21 mouse cellular contexts compared by ENCODE assay signal in the genomic region with DNA sequence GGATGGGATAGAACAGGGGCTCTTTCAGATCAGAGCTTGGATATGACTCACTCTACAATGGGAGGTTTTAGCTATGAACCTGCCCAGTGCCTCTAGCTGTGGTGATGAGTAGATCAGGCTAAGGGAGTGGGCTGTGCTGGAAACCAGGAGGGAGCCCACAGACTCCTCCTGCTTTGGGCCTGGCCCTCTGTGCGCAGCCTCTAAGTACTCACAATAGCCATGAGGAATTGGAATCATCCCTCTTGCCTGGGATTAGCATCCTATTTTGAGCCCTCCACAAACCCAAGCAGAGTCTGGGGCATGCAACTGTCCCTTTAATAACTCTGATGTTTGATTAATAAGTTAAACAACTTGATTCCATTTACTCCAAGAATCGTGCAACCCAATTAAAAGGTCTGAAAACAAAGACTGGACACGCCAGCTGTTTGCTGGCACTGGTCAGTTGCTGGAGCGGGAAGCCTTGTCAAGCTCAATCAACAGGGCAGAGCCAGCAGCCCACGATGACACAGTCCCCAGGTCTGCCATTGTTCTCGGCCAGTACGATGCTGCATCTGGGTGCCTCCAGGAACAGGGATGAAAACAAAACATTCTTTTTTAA.
DNase-seq lines count a peak whose midpoint lies in the region; ATAC-seq and TF ChIP-seq lines count a peak whose summit lies in the region.
"Had no signal": no experiment of that assay in that cellular context is flagged by ENCODE, and none has a peak within 500 bp of the region (broad histone marks: within the 10 kb centered on the region; RNA-seq: fewer than 3 reads in every experiment).

No protein-coding gene starts in this region.

- DNase-seq in heart, adult 11 months: peak; percentile 49
- no peak for DNase-seq in midbrain, postnatal 0 days (ENCODE audit: low spot score)
- peak; percentile 16 for DNase-seq in brain, adult 2 months (ENCODE audit: low read depth, low spot score)
- DNase-seq in thymus, postnatal 25 days: no peak
- DNase-seq in embryo, embryonic 11 days: no peak
- DNase-seq: cerebellum, adult 11-12 months; cerebellum, adult 9-10 months; cerebellum, postnatal 25 days; gastrocnemius, postnatal 25 days; heart, postnatal 10 days; heart, postnatal 4 days; kidney, adult 18-20 months had no signal

- no peaks in the 10 kb centered on the region for H3K9me3 ChIP-seq in heart, embryonic 12.5 days (replicated peaks)
- H3K9me3 ChIP-seq in midbrain, embryonic 16.5 days (replicated peaks; ENCODE audit: control insufficient read depth, low read length, poor library complexity, severe bottlenecking): no peaks in the 10 kb centered on the region
- no peaks in the 10 kb centered on the region for H3K9me3 ChIP-seq in midbrain, postnatal 0 days (ENCODE audit: low read length)
- no peaks in the 10 kb centered on the region for H3K9me3 ChIP-seq in forebrain, embryonic 15.5 days
- H3K9me3 ChIP-seq: G1E; hindbrain, embryonic 13.5 days; intestine, embryonic 15.5 days had no signal

- ATAC-seq in heart, embryonic 12.5 days (ENCODE audit: insufficient number of reproducible peaks, low FRiP score): no peak
- ATAC-seq in midbrain, embryonic 16.5 days: peak; percentile 8; the same call in 1 of the 2 replicates
- ATAC-seq in midbrain, postnatal 0 days (ENCODE audit: low FRiP score): no peak
- no peak for ATAC-seq in forebrain, embryonic 15.5 days (replicated peaks)
- ATAC-seq: activated CD4-positive, CD25-positive, alpha-beta regulatory T cell, adult 4 months; forebrain, embryonic 16.5 days; intestine, embryonic 15.5 days had no signal

- no peak overlapping the region for H3K27ac ChIP-seq in heart, embryonic 12.5 days (ENCODE audit: poor library complexity, severe bottlenecking)
- no peak overlapping the region for H3K27ac ChIP-seq in midbrain, embryonic 16.5 days (ENCODE audit: low read length)
- H3K27ac ChIP-seq in midbrain, postnatal 0 days (ENCODE audit: low read depth, low read length): no peak overlapping the region
- no peak overlapping the region for H3K27ac ChIP-seq in forebrain, embryonic 15.5 days (replicated peaks)
- H3K27ac ChIP-seq: hindbrain, embryonic 13.5 days; intestine, embryonic 15.5 days had no signal

- no peak overlapping the region for H3K9ac ChIP-seq in heart, embryonic 12.5 days
- H3K9ac ChIP-seq in midbrain, embryonic 16.5 days (ENCODE audit: low read depth, low read length): no peak overlapping the region
- H3K9ac ChIP-seq in midbrain, postnatal 0 days (replicated peaks; ENCODE audit: low read length, poor library complexity, severe bottlenecking): no peak overlapping the region
- H3K9ac ChIP-seq in forebrain, embryonic 15.5 days (replicated peaks): no peak overlapping the region
- H3K9ac ChIP-seq: hindbrain, embryonic 13.5 days; intestine, embryonic 15.5 days had no signal

- H3K4me2 ChIP-seq in heart, embryonic 12.5 days: no peak overlapping the region
- no peak overlapping the region for H3K4me2 ChIP-seq in midbrain, embryonic 16.5 days (ENCODE audit: low read length)
- no peak overlapping the region for H3K4me2 ChIP-seq in midbrain, postnatal 0 days (ENCODE audit: low read depth, low read length, poor library complexity, severe bottlenecking)
- H3K4me2 ChIP-seq in forebrain, embryonic 15.5 days (replicated peaks): no peak overlapping the region
- H3K4me2 ChIP-seq: hindbrain, embryonic 13.5 days; intestine, embryonic 15.5 days had no signal

- peaks cover 45% of the 10 kb centered on the region for H3K27me3 ChIP-seq in heart, embryonic 12.5 days (replicated peaks)
- no peaks in the 10 kb centered on the region for H3K27me3 ChIP-seq in midbrain, embryonic 16.5 days (ENCODE audit: control insufficient read depth, insufficient read depth, low read depth, low read length)
- no peaks in the 10 kb centered on the region for H3K27me3 ChIP-seq in midbrain, postnatal 0 days (ENCODE audit: insufficient read depth, low read length)
- H3K27me3 ChIP-seq in forebrain, embryonic 15.5 days: no peaks in the 10 kb centered on the region
- H3K27me3 ChIP-seq: CH12.LX; hindbrain, embryonic 13.5 days; intestine, embryonic 15.5 days had no signal

- 64% methylated on average over 7 of the region's 7 CpGs for WGBS in heart, embryonic 12.5 days
- WGBS in midbrain, embryonic 16.5 days: 39% methylated on average over 7 of the region's 7 CpGs
- 49% methylated on average over 7 of the region's 7 CpGs for WGBS in midbrain, postnatal 0 days
- 33% methylated on average over 7 of the region's 7 CpGs for WGBS in forebrain, embryonic 15.5 days

- no peak for TF ChIP-seq CTCF in midbrain, postnatal 0 days (IDR thresholded peaks at IDR 0.05)

- H3K4me3 ChIP-seq in heart, embryonic 12.5 days: no peak overlapping the region
- no peak overlapping the region for H3K4me3 ChIP-seq in midbrain, embryonic 16.5 days (ENCODE audit: low read depth, low read length)
- H3K4me3 ChIP-seq in midbrain, postnatal 0 days (ENCODE audit: low read depth, low read length): no peak overlapping the region
- H3K4me3 ChIP-seq in forebrain, embryonic 15.5 days: no peak overlapping the region
- H3K4me3 ChIP-seq: hindbrain, embryonic 13.5 days; intestine, embryonic 15.5 days had no signal

- no peaks in the 10 kb centered on the region for H3K4me1 ChIP-seq in heart, embryonic 12.5 days (replicated peaks)
- no peaks in the 10 kb centered on the region for H3K4me1 ChIP-seq in midbrain, embryonic 16.5 days (ENCODE audit: control insufficient read depth, insufficient read depth, low read length)
- H3K4me1 ChIP-seq in midbrain, postnatal 0 days (ENCODE audit: insufficient read depth, low read length): no peaks in the 10 kb centered on the region
- H3K4me1 ChIP-seq in forebrain, embryonic 15.5 days: no peaks in the 10 kb centered on the region
- H3K4me1 ChIP-seq: intestine, embryonic 15.5 days had no signal

- no peaks in the 10 kb centered on the region for H3K36me3 ChIP-seq in heart, embryonic 12.5 days
- H3K36me3 ChIP-seq in midbrain, embryonic 16.5 days (ENCODE audit: control insufficient read depth, insufficient read depth, low read length): no peaks in the 10 kb centered on the region
- no peaks in the 10 kb centered on the region for H3K36me3 ChIP-seq in midbrain, postnatal 0 days (ENCODE audit: insufficient read depth, low read length)
- H3K36me3 ChIP-seq in forebrain, embryonic 15.5 days: no peaks in the 10 kb centered on the region
- H3K36me3 ChIP-seq: G1E; hindbrain, embryonic 13.5 days; intestine, embryonic 15.5 days had no signal

Comparison
In these comparisons a context has a peak if more than half of its experiments do, and no peak if none do; other contexts are left out.
1. DNase-seq: peak in heart, adult 11 months (single experiment) and brain, adult 2 months (single experiment); none in midbrain, postnatal 0 days (single experiment), thymus, postnatal 25 days (single experiment) and embryo, embryonic 11 days (single experiment).